Mouse (Mus musculus): ENCODE data around the gene Gm1604a.
"Not testable (repeated sequence)": the region's sequence is repeated elsewhere in the genome, so short reads cannot be mapped to it uniquely, and the experiment has no call there.

Gene Gm1604a

DNA sequence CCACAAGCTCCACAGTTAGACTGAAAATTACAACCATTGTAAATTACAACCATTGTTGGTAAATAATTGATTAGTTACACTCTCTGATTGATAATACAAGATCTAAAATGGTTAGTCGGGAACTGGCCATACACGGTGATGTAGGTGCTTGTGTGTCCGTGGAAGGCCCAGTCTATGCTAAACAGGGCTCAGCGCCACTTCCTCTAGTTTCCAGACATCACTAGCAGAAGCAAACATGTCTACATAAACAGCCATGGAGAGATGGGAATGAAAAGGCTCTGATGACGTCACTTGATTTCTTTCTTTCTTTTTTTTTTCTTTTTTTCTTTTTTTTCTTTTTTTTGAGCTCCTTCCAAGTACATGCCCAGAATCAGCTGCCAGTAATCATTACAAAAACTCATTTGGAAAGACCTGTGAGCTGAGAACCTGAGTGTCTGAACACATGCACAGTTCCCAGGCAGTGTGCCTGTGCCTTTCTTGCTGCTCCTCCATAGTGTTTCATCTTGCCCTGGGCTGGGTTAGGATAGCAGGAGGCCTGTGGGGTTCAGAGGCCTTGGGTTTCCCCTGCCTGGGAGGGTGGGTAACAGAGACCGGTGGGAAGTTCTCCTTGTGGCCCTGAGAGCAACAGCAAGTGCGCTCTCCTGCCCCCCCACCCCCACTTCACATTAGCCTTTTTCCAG, 44.3 kb downstream of the Gm1604a start:
- not testable (repeated sequence) for DNase-seq

DNA sequence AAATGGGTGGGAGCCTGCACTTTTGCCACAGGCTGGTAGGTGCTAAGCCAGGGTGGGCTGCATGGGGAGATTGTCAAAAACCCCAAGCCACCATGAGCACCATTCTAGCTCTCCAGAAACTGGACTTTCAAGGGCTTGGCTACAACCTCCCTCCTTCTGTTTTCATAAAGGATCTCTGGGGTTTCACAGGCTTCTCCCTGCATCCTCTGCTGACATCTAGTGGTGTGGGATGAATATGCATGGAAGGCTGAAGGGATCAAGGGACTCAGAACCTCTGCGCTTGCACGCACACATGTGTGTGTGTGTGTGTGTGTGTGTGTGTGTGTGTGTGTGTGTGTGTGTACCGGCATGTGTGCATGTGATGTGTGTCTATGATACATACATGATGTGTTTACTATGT, 49.1 kb downstream of the Gm1604a start:
- DNase-seq = peak; percentile 46 to 61

DNA sequence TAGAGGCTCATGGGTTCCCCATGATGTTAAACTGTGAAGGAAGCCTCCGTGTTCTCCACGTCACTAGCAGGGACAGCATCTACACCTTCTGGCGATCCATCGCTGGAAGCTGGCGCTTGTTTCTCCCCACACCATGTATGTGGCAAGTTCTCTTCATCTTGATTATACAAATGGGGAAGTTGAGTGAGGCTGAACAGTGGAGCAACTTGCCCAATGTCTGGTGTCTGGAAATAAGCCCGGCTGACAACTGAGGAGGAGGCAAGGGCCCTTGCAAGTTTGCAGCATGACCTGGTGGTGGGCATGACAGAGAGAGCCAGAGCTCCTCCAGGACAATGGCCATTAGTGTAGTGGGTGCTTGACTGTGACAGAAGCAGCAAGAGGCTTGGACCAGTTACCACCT, 50.2 kb downstream of the Gm1604a start:
- not testable (repeated sequence) for DNase-seq

DNA sequence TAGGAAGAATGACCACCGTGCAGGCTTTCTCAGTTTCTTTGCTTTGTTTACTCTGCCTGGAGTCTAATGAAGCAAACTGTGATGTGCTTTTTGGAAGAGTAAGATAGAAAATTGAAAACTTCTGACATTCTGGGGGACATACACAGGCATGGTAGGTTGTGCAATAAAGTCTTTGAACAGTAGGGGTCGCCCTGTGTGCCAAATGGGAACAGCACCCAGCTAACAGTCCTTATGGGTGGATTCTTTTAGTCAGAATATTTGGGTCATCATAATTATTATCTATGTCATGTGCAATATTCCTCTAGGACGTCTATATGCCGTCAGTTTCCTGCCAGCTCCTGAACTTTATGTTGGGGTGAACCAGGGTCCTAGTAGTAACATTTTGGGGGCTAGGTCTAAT, 54.2 kb downstream of the Gm1604a start:
- DNase-seq = peak; percentile 54 to 59

DNA sequence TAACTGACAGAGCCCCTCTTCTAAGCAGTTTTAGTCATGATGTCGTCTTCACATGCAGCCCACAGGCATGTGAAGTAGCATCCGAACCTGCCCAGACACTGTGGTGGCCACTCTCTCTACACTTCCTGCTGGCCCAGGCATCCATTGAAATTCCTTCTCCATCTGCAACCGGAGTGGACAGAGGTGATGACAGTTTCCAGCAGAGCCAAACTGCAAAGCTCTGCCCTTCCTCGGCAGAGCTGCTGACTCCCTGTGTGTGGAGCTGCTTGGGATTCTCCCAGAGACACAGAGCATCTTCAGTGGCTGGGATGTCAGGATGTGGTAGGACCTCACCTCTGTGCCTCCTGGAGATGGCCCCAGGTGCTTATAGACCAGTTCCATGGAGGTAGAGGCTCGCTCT, 59.2 kb downstream of the Gm1604a start:
- DNase-seq = not testable (repeated sequence)

DNA sequence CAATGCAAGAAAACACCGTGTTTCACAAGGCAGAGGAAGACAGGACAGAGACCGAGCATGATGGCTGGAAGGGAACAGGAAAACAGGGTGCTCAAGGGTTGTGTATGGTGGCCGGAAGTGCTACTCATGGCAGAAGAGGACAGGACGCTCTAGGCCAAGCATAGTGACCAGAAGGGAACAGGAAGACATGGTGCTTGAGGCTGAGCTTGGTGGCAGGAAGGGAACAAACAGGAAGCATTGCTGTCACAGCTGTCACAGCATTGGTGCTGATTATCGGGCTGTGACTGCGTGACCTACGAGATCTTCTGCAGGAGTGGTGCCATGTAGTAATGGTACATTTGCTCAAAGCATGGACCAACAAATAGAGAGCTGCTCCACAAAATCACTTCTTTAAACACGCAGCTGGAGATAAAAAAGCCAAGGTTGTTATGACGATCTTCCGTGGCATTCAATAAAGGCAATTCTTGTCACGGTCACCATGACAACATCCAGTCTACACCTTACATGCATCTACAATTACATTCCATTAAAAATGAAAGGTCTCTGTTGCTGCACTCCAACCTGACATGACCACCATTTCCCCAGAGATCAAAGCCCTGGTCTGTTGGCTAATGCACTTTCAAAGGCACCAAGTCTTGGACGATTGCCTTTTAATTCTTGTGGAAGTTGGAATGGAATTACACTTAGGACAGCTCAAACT, 60.3 kb downstream of the Gm1604a start:
- not testable (repeated sequence) for DNase-seq

DNA sequence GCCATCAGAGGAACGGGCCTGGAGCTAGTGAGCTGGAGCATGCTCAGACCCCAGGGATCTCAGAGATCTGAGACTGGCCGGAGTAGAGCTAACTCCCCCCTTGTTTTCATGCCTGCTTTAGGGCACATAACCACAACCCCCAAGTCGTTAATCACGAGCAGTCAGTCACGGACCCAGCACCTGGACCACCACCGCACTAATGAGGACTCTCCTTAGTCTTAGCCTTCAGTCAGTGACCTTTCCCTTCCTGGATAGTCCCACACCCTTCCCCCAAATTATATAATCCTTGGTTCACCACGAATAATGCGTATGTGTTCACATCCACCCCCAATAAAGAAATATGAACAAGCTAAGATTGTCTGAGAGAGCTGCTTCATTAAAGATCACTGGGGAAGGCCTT, 61.5 kb downstream of the Gm1604a start:
- DNase-seq = not testable (repeated sequence)

DNA sequence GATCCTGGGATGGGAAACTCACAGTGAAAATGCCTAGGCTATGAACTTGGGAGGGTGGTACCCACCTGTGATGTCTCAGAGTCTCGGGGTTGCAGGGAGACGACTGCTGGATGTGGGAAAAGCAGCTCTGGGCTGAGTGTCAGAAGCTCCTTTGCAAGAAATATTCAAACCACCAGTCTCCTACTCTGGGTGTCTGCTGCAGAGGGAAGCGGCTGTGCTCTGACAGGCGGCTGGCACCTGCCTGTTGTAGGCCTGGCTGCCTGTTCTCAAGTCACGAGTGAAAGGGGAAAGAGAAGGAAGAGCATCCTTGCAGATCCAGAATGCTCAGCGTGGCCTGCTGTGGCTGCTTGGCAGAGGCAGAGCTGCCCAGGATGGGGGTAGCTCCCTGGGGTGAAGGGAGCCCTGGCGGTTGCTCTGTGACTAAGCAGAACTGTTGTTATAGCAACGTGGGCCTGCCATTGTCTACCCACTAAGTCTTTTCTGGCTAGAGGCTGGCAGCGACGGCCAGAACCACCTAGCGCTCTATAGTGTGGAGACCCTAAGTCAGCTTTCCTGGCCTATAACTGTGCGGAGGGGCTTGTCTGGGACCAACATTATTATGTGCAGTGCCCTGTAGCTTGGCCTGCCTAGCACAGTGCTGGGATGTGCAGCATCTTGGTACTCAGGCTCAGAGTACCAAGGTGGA, 72.6 kb downstream of the Gm1604a start:
- not testable (repeated sequence) for DNase-seq

DNA sequence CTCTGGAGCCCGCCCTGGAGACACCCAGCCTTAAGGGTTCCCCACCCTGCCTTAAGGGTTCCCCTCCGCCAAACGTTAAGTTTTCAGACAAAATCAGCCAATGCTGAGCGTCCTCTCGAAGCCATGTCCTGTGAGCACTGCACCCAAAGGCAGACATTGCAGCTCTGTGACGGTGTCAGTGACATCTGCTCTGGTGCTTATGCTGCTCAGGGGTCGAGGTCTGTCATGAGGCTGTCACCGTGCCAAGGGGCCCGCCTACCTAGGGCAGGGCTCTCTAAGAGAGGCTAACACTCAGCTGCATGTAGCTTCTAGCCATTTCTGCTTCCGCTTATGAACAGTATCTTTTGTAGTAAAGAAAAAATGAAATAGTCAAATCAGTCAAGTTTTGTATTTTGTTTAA, 73.7 kb downstream of the Gm1604a start:
- DNase-seq = not testable (repeated sequence)

DNA sequence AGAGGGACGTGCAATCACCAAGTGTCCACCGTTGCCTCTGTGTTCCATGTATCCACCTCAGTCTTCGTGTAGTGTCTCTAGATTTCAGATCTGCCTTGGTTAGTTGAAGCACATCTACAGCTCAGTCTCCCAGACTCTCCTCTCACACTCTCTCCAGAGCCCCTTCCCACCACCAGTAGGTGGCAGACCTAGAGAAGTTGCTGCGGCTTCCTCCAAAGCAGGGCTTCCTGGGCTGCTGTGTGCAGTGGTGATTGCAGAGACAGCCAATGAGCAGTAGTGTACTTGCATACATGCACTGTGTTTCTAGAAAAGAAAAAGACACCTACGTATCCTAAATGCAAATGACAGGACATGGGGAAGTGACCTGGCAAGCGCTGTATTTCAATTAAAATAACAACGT, 77.6 kb downstream of the Gm1604a start:
- not testable (repeated sequence) for DNase-seq

DNA sequence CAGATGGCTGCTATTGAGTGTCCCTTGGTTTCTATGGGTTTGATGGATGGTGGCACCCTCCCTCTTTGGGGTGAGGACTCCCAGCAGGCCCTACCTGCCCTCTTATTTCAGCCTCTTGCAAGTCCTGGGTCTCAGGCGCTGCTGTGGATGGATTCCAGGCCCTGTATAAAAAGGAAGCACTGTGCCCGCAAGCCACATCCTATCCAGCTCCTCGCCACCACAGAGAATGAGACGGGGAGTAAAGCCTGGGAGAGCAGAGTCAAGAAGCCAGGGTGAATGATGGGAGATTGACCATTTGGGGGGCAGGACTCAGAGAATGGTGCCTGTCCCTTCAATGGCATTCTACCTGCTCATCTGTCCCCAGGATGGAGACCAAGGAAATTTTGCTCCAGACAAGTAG, 86.3 kb downstream of the Gm1604a start:
- DNase-seq = not testable (repeated sequence)

DNA sequence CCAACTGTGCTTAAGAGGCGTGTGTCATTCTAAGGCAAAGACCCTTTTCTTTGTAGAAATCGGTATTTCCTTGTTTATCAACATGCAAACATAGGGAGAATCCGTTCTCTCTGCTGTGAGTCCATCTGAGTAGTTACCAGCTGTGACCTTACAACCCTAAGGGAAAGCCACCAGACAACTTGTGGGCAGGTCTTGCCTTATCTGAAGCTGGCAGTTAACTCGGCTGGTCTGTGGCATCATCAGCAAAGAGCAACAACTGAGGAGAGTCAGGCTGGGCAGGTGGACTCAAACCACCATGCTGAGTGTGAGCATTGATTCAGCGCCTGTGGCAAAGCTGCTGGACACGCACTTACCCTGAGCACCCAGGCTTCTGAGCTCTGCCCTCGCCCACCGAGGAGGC, 90.9 kb downstream of the Gm1604a start:
- DNase-seq = not testable (repeated sequence)

DNA sequence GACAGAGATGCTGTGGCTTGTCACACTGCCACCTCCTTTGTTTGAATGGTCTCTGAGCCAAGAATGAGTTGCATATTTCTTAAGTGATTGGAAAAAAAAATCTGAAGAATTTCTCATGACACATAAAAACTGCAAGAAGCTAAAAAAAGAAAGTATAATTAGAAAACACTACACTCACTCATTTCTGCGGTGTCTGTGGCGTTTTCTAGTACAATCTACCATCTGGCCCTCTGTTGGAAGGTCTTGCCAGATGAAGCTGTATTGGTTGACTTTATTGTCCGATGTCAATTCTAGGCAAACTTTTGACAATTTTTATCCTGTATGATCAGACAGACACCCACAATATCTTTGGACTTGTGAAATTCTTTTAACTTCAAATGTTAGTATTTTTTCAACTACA, 95.5 kb downstream of the Gm1604a start:
- not testable (repeated sequence) for DNase-seq

DNA sequence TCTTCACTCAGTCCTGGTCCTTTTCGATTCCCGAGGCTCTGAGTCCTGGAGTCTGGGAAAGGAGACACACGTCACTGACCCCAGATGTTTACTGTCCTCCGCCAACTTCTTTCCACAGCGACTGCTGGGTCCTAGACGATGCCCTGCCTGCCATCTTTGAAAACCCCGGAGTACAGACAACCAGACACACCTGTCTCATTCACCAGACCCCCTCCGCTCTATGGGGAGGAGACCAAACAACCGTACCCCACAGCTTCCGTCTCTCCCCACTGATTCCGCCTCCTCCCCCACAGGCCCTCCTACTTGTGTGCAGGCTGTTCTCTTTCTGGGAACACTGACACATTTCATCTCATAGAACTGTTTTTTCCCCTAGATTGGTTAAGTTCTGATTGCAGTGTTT, 97.2 kb downstream of the Gm1604a start:
- DNase-seq = not testable (repeated sequence)

DNA sequence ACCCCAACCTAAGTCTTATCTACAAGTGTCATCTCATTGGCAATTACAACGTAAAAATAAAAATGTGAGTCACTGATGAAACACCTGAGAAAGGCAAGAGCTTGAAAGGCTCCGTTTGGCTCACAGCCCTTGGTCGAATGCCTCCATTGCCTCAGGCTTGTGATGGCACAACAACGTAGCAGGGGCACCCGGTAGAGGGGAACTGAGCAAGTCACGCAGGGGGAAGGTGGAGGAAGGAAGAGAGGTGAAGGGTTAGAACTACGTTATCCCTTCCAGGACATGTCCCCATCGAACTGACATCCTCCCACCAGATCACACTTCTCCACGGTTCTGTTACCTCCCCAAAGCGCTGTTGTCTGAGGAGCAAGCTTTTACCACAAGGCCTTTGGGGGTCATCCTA, 101.1 kb downstream of the Gm1604a start:
- DNase-seq = not testable (repeated sequence)

DNA sequence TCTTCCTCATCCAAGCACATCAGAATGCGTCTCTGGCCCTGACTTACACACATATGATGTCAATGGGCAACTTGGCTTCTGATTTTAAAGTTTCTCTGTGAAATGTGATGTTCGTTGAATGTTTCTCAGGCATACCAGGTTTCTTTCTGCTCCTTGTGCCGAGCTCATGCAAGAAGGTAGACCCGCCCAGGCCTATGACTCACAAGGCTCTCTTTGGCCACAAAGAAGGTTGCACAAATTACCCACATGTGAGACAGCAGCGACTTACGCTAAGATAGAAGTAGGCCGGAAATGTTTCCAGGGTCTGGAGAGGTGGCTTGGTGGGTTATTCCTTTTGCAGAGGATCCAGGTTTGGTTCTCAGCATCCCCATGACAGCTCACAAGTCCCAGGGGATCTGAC, 108.6 kb downstream of the Gm1604a start:
- DNase-seq = not testable (repeated sequence)

DNA sequence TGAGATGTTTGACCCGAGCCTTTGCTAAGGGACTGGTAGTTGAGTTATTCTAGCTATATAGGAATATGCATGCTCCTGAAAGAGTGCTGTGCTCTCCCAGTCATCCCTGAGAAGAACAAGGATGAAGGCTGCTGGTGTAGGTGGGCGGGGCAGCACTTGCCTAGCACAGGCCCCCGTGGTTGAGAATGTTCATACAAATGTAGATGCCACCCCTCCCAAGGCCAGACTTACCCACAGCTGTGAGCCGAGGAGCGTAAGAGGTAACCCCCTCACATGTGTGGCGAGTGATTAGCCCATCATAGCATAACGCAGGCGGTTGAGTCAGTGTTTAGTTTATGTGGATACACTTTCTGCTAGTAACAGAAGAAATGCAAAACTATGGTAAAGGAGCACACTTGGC, 109.9 kb downstream of the Gm1604a start:
- DNase-seq = not testable (repeated sequence)
